Mouse (Mus musculus): ENCODE results near the gene Apoh. TPM values are rescaled to one million over a fixed set of nuclear protein-coding genes. Genes with fewer than 3 reads are reported as not detected.

Apoh gene
- polyA plus RNA-seq, 1 experiment from 2014 or later: 3.3 TPM

DNA sequence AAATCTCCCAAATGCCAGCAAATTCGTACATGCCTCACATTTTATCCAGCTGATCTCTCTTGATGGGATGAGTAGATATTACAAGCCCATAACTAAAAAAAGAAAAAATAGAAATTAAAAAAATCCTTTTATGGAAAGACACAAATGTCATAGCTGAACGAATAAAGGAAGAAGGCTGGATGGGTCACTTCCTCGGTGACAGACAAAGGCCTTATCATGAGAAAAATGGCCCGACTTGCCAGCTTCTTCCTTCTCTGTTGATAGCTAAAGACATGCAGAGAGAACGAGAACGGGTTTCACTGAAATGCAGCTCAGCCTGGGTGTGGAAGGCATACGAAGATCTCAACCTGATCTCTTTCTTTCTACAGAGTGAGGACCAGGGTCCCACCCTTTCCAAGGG lies 22.6 kb upstream of the Apoh start:
- DNase-seq (ENCODE audit: low spot score): no peak
- TF ChIP-seq EP300 (optimal IDR thresholded peaks at IDR 0.05) (no peak), CTCF (IDR thresholded peaks at IDR 0.05; ENCODE audit: low read depth) (no peak)
- 75% methylated on average over 7 of the region's 7 CpGs for WGBS

GRCm38 (mm10) chr11:108322156-108322555 lies 21.0 kb upstream of the Apoh start:
- Histone ChIP-seq H3K4me1 (replicated peaks; ENCODE audit: control insufficient read depth, insufficient read depth) (no peaks in the 10 kb centered on the region), H3K4me3 (ENCODE audit: low read depth, low read length) (no peak overlapping the region), H3K4me2 (replicated peaks; ENCODE audit: low read depth) (no peak overlapping the region), H3K9ac (ENCODE audit: low read length) (no peak overlapping the region), H3K36me3 (ENCODE audit: control insufficient read depth, insufficient read depth, low read length) (no peaks in the 10 kb centered on the region), H3K9me3 (ENCODE audit: control insufficient read depth, low read length) (no peaks in the 10 kb centered on the region), H3K27me3 (ENCODE audit: control insufficient read depth, insufficient read depth, low read length) (no peaks in the 10 kb centered on the region), H3K27ac (replicated peaks) (no peak overlapping the region)
- ATAC-seq (ENCODE audit: low FRiP score, low TSS enrichment): no peak
- WGBS: 83% methylated on average over 2 of the region's 2 CpGs
- TF ChIP-seq CTCF (IDR thresholded peaks at IDR 0.05; ENCODE audit: low read depth): no peak
- no peak for TF ChIP-seq EP300 (optimal IDR thresholded peaks at IDR 0.05)
- DNase-seq (ENCODE audit: low spot score): no peak

More for the DNA sequence above, 22.6 kb upstream of the Apoh start:
- H3K27ac ChIP-seq (replicated peaks): no peak overlapping the region
- no peak for ATAC-seq (ENCODE audit: low FRiP score, low TSS enrichment)
- no peaks in the 10 kb centered on the region for H3K9me3 ChIP-seq (ENCODE audit: control insufficient read depth, low read length)
- no peak overlapping the region for H3K4me2 ChIP-seq (replicated peaks; ENCODE audit: low read depth)
- no peaks in the 10 kb centered on the region for H3K27me3 ChIP-seq (ENCODE audit: control insufficient read depth, insufficient read depth, low read length)
- no peaks in the 10 kb centered on the region for H3K4me1 ChIP-seq (replicated peaks; ENCODE audit: control insufficient read depth, insufficient read depth)
- H3K36me3 ChIP-seq (ENCODE audit: control insufficient read depth, insufficient read depth, low read length): no peaks in the 10 kb centered on the region
- no peak overlapping the region for H3K9ac ChIP-seq (ENCODE audit: low read length)
- no peak overlapping the region for H3K4me3 ChIP-seq (ENCODE audit: low read depth, low read length)

DNA sequence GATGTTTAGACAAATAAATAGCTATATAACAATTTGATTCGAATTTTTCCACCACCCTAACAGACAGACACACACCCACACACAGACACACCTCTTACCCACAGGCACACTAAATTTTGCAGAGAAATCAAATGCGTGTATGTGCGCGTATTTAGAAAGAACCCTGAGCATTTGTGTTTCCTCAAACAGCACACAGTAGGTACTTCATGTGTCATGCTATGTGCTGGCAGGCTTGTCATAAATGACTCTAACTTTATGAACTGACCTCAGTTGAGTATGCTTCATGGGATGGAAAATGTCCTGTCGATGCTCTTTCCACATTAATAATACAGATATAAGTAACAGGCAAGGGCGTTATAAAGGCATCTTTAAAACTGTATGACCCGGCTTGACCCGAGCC lies 17.2 kb upstream of the Apoh start:
- H3K4me3 ChIP-seq (ENCODE audit: low read depth, low read length): no peak overlapping the region
- H3K9me3 ChIP-seq (ENCODE audit: control insufficient read depth, low read length): no peaks in the 10 kb centered on the region
- 76% methylated on average over 8 of the region's 8 CpGs for WGBS
- DNase-seq (ENCODE audit: low spot score) (no peak), ATAC-seq (ENCODE audit: low FRiP score, low TSS enrichment) (no peak)
- H3K27me3 ChIP-seq (ENCODE audit: control insufficient read depth, insufficient read depth, low read length): no peaks in the 10 kb centered on the region
- no peak overlapping the region for H3K27ac ChIP-seq (replicated peaks)
- no peak overlapping the region for H3K4me2 ChIP-seq (replicated peaks; ENCODE audit: low read depth)
- TF ChIP-seq EP300 (optimal IDR thresholded peaks at IDR 0.05) (no peak), CTCF (IDR thresholded peaks at IDR 0.05; ENCODE audit: low read depth) (no peak)
- H3K36me3 ChIP-seq (ENCODE audit: control insufficient read depth, insufficient read depth, low read length): no peaks in the 10 kb centered on the region
- H3K4me1 ChIP-seq (replicated peaks; ENCODE audit: control insufficient read depth, insufficient read depth): no peaks in the 10 kb centered on the region
- H3K9ac ChIP-seq (ENCODE audit: low read length): no peak overlapping the region

DNA sequence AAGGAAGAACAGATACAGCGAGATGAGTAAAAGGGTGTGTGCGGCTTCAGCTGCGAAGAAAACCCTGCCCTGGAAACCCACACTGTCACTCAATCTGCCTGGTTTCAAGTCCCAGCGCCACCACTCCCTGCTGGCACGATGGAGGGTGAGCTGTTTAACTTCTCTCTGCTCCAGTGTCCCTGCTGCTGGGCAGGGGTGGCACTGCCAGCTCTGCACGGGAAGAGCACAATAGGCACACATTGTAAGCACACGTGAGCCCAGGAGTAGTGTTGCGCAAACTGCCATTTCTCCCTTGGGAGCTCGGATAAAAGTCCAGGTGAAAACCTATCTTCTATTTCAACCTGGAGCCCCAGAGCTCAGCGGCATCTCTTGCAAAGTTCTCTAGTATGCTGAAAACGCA lies 12.3 kb upstream of the Apoh start:
- WGBS: 80% methylated on average over 11 of the region's 11 CpGs
- ATAC-seq (ENCODE audit: low FRiP score, low TSS enrichment) (no peak), DNase-seq (ENCODE audit: low spot score) (no peak)
- H3K36me3 ChIP-seq (ENCODE audit: control insufficient read depth, insufficient read depth, low read length): no peaks in the 10 kb centered on the region
- no peak overlapping the region for H3K27ac ChIP-seq (replicated peaks)
- no peak overlapping the region for H3K4me2 ChIP-seq (replicated peaks; ENCODE audit: low read depth)
- H3K9me3 ChIP-seq (ENCODE audit: control insufficient read depth, low read length): no peaks in the 10 kb centered on the region
- H3K4me3 ChIP-seq (ENCODE audit: low read depth, low read length): no peak overlapping the region
- no peaks in the 10 kb centered on the region for H3K27me3 ChIP-seq (ENCODE audit: control insufficient read depth, insufficient read depth, low read length)
- TF ChIP-seq CTCF (IDR thresholded peaks at IDR 0.05; ENCODE audit: low read depth): no peak
- TF ChIP-seq EP300 (optimal IDR thresholded peaks at IDR 0.05): no peak
- H3K4me1 ChIP-seq (replicated peaks; ENCODE audit: control insufficient read depth, insufficient read depth): no peaks in the 10 kb centered on the region
- H3K9ac ChIP-seq (ENCODE audit: low read length): no peak overlapping the region

DNA sequence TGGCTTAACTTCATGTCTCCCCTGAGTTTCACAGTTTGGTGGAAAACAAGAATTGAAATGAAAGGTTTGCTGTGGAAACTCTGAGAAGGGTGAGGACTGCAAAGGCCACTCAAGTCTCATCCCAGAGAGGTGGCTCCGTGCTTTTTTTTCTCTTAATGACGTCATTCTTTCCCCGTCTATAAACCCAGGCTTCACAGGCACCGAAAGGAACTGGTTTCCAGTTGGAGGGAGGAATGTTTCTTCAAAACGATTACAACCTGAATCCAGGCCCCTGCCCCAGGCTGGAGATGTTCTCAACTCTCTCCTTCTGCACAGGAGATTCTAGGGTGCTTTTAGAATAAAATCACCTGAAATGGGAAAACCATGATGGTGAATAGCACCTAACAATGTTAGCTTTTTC lies 10.1 kb upstream of the Apoh start:
- Histone ChIP-seq H3K9ac (ENCODE audit: low read length) (no peak overlapping the region), H3K27ac (replicated peaks) (no peak overlapping the region), H3K27me3 (ENCODE audit: control insufficient read depth, insufficient read depth, low read length) (no peaks in the 10 kb centered on the region), H3K4me3 (ENCODE audit: low read depth, low read length) (no peak overlapping the region), H3K9me3 (ENCODE audit: control insufficient read depth, low read length) (no peaks in the 10 kb centered on the region), H3K36me3 (ENCODE audit: control insufficient read depth, insufficient read depth, low read length) (no peaks in the 10 kb centered on the region), H3K4me2 (replicated peaks; ENCODE audit: low read depth) (no peak overlapping the region), H3K4me1 (replicated peaks; ENCODE audit: control insufficient read depth, insufficient read depth) (no peaks in the 10 kb centered on the region)
- WGBS: 55% methylated on average over 5 of the region's 5 CpGs
- ATAC-seq (ENCODE audit: low FRiP score, low TSS enrichment) (no peak), DNase-seq (ENCODE audit: low spot score) (no peak)
- TF ChIP-seq EP300 (optimal IDR thresholded peaks at IDR 0.05) (no peak), CTCF (IDR thresholded peaks at IDR 0.05; ENCODE audit: low read depth) (no peak)

DNA sequence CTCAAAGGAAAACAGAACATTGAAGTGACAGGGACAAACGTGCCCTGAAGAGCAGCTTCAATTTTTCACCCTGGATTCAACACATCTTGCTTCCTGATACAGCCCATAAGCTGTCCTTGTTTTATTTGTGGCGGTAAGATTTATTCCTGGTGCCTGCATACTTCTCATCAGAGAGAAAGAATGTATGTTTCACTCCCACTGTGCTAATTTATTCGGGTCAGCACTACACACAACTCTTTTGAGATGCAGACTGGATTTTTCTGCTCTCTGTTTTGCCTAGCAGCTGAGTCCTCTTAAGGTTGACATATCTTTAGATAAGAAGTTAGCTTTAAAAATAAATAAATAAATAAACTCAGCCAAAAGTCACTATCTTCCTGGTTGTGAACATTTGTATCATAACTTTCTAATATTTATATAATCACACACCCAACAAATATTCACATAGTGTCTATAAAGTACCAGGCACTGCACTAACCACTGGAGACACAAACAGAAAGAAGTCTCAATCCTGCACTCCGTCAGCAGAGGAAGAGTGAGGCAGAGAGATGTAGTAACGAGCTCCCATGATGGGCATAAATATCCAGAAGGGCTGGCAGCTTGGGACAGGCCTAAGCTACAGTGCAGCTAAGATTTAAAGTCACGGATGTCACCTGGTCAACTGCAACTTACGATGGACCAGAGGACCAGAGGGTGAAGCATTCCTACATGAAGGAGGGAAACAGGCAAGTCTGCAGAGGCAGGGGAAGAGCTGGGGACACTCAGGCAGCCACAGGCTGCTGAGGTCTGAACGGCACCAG lies 9.4 kb upstream of the Apoh start:
- no peak overlapping the region for H3K4me3 ChIP-seq (ENCODE audit: low read depth, low read length)
- no peaks in the 10 kb centered on the region for H3K9me3 ChIP-seq (ENCODE audit: control insufficient read depth, low read length)
- no peaks in the 10 kb centered on the region for H3K36me3 ChIP-seq (ENCODE audit: control insufficient read depth, insufficient read depth, low read length)
- 62% methylated on average over 8 of the region's 8 CpGs for WGBS
- DNase-seq (ENCODE audit: low spot score): no peak
- TF ChIP-seq EP300 (optimal IDR thresholded peaks at IDR 0.05) (no peak), CTCF (IDR thresholded peaks at IDR 0.05; ENCODE audit: low read depth) (no peak)
- no peak overlapping the region for H3K27ac ChIP-seq (replicated peaks)
- ATAC-seq (ENCODE audit: low FRiP score, low TSS enrichment): no peak
- no peak overlapping the region for H3K9ac ChIP-seq (ENCODE audit: low read length)
- H3K4me2 ChIP-seq (replicated peaks; ENCODE audit: low read depth): no peak overlapping the region
- no peaks in the 10 kb centered on the region for H3K4me1 ChIP-seq (replicated peaks; ENCODE audit: control insufficient read depth, insufficient read depth)
- H3K27me3 ChIP-seq (ENCODE audit: control insufficient read depth, insufficient read depth, low read length): no peaks in the 10 kb centered on the region

Measured in stomach, postnatal 0 days (tissue).